Mouse (Mus musculus) spleen, postnatal 10 days (tissue): Measurements from ENCODE around the gene Themis2.
A peak's percentile ranks its signal among the peaks of the same experiment; 100 is the strongest.

Source experiments
- DNase-seq, 2 experiments: peaks; one replicate each; pipeline ENCODE4 v3.0.0; 2021 to 2022; ENCODE audit warnings: low spot score in 2 of 2

Themis2 gene

DNA sequence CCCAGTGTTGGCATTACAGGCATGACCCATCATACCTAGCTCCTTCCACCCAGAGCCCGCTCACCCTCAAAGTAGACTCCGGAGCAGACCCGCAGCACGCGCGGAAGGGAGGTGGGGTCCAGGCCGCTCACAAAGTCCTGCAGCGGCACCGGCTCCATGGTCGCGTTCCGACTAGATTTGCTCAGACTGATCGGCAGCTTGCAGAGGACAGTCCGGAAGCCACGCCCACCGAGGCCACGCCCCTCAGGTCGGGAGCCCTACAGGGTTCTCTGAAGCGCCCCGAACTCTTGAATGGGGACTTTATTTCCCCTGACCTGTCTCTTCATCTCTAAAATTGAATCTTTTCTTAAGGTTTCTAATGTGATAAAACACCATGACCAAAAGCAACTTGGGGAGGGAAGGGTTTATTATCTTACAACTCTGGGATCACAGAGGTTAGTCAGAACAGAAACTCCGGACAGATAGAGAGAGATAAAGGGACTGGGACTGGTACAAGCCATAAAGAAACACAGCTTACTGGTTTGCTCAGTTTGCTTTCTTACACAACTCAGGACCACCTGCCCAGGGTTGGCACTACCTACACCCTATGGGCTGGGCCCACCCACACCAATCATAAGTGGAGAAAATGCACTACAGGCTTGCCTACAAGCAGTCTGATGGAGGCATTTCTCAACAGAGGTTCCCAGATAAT is at the start of gene Themis2:
Gene Themis2, minus strand, starts transcription at position 192 of the 691 bp plus-strand sequence.
- DNase-seq: peak; percentile 92 to 97

DNA sequence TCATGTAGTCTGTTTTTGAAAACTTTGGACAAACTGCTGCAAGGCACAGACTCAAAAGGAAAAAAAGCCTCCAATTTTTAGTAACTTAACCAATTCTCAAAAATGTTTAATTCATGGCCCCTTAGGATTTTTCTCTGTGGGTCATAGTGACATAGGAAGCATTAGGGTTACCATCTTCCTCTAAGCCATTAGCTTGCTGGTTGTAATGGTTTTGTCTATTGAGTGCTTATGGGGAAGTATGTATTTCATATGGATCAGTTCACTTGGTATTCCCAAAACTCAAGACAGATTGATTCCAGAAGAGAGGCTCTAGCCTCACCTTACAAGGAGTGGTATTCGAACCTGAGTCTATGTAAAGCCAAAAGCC is 47.5 kb upstream of the Themis2 start:
- DNase-seq: no peak

DNA sequence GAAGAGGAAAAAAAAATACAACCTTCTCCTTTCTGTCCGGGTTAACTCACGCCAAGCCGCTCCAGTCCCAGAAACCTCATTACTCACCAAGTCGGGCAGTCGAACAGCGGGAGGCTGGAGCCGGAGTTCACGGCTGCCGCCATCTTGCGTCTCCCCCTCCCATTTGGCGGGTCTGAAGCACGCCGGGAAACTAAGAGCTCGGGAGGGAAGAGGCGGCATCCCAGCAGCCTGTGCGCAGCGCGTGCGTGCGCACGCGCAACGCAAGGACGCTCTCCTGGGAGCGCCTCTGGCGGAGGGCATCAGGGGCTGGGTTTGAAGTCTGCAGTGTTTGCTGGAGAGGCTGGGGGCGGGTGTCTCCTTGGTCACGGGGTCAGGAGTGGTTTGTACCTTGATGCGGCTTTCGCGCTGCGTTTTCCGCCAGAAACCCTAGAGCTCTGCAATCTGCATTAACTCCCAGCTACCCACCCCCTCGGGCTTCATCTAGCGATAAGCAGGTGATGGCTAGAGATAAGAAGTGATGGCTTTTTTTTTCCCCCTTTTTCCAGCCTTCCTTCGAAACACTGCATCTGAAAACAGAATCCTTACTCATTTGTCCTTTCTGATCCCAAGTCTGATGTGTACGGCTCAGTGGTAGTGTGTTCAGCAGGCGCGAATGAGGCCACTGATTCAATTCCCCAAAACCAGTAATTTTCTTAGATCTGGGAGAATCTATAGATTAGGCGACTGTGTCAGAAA is 47.0 kb upstream of the Themis2 start, which contains the start of gene Ppp1r8:
Gene Ppp1r8, minus strand, starts transcription at position 200 of the 735 bp plus-strand sequence.
- peak; percentile 74 to 87 for DNase-seq

DNA sequence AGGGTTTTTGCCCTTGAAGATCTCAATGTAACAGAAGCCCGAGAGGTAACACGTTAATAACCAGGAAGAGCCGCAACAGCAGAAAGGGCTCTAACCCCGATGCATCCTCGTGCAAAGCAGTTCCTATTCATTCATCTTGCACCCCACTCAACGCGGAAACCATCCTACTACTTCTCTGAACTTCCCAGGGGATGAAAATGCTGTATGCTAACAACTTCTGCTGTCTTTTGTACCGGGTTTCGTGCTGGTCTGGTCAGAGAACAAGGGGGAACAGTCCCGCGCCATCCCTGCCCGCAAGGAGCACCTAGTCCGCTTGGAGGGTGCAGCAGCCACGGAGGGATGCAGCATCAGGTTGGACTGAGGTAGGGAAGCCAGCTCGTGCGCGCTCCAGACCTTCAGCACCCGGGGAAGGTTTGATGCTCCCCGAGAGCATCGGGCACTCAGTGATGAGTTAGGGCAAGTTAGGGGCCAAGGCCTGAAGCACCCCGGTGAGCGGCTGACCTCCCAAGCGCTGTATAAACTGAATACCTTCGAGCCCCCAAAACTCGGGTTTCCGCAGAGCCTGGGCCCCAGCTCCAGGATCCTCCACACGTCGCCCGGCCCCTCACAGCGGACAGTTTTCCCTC is 46.2 kb upstream of the Themis2 start:
- DNase-seq: peak; percentile 54 to 59

DNA sequence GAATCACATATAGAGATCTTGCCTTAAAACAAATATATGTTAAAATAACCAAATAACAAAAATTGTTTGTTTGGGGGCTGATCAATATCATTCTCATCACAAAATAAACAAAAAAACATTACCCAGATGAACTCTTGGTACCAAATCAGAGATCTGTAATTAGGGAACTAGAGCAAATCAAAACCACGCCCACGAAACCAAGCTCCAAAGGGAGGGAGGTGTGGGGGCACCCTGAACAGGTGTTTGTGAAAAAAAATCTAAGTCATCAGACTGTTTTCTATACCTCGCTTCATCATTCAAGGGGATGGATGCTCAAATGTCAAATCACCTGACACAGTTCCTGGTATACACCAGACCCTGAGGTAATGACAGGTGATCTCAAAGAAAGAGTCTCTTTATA is 45.3 kb upstream of the Themis2 start:
- no peak for DNase-seq

DNA sequence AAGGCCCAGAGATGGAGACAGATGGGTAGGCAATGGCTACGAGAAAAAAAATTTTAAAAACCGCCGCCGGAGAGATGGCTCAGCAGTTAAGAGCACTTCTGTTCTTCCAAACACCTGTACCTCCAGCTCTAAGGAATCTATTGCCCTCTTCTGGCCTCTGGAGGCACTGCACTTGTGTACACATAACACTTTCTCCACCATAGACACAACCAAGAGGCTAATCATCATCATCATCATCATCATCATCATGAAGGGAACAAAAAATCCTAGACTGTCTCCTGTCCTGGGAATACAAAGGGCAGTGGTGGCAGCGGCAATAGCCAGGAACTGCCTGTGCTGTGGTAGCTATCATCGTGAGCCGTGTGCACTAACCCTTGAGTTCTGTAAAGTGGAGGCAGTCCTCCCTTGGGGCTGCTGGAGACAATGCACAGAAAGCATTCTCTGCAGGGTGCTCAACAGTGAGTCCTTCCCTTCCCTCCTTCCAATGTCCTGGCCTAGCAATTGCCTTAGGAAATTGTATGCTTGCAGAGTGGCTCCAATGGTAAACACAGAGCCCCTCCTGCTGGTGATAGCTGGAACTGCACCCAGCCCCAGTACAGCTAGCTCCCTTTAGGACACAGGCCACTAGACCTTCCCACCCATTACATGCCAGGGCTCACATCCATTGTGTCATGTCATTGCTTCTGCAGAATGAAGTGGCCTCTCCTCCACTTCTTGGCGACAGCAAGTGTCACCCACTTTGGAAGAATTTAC is 27.6 kb upstream of the Themis2 start:
- peak; percentile 89 to 91 for DNase-seq

DNA sequence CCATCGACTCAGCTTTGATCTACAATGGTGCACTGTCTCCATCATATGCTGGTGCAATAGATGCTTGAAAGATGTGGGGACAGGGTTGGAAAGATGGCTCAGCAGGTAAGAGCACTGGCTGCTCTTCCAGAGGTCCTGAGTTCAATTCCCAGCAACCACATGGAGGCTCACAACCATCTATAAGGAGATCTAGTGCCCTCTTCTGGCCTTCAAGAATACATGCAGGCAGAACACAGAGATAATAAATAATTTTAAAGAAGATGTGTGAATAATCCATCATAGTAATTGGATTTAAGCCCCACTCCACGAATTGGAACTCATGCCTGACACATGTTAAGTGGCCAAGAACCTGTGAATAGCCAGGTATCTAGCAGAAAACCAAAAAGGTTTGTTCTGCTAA is 22.3 kb upstream of the Themis2 start:
- no peak for DNase-seq

DNA sequence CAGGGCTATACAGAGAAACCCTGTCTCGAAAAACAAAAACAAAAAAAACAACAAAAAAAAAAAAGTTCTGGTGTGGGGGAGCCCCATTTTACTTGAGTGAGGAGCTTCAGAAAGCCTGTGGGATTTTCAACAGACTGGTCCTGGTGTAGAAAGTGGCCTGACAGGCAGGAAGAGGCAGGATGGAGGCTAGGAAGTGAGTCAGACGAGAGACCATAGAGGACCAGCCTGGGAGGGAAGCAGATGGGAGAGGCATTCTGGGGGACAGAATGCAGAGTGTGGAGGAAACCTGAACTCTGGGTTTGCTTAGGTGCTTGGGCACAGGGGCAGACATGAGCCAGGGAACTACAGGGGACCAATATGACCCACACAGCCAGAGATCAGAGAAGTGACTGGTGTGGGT is 20.7 kb upstream of the Themis2 start:
- DNase-seq: no peak

DNA sequence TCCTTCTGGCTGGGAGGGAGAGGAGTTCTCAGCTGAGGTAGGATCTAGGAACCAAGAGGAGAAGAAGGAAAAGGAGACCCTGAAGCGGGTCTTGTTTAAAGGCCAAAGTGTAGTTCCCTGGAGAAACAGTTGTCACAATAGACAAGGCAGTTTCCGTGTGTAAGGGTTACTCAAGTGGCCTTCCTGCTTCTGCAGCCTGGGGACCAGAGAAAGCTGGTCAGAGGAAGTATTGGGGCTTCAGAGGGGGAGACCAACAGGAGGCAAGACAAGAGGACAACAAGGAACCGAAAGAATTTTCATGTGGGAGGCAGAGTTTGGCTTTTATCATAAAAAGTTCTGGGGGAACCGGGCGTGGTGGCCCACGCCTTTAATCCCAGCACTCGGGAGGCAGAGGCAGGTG is 20.2 kb upstream of the Themis2 start:
- no peak for DNase-seq

DNA sequence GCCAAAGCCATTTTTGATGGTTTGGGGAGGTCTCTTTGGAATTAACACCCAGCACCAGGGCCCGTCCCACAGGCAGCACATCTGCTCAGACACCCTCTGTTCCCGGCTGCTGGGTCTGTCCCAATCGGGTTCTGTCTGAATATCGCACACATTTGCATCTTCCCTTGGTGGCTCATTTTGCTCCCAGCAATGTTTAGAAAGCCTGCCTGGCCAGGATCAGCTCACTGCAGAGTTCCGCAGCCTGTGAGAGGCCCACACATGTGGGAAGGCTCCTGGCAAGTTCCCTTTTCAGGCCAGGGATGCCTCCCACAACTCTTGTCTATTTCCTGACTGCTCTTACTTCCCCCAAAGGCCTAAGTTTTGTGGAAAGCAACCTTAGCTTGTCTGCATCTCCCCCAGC is 13.4 kb upstream of the Themis2 start:
- no peak for DNase-seq

DNA sequence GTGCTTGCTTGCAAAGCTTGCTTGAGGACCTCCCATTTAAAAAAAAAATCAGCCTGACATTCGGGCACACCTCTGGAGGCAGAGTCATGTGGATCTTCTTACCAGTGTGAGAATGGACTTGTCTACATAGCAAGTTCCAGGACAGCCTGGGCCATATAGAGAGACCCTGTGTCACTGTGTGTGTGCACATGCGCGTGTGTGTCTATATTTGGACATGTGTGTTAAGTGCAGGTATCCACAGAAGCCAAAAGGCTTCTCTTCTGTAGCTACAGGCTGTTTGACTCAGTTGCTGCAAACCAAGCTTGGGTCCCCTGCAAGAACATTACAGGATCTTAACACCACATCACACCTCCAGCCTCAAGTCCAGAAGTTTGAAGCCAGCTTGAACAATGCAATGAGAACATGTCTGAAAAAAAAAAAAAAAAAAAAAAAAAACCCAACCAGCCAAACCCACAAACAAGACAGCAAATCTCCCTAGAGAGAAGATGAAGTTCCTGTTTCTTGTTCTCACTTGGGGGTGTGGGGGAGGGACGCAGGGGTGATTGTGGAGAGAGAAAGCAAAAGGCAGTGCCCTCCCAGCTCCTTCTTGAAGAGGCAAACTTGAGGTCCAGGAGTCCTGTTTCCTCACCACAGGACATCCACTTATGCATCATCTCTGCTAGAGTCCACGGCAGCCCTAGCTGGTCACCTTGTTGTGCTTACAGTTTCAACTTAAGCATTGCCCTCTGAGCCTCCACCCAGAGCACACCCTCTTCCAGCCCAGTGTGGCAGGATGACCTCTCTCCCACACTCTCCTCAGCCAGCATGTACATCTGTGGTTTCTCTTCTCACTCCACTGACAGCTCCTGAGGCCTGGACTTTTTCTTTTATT is 11.8 kb upstream of the Themis2 start:
- peak in 1 of 2 experiments; percentile 75 for DNase-seq

DNA sequence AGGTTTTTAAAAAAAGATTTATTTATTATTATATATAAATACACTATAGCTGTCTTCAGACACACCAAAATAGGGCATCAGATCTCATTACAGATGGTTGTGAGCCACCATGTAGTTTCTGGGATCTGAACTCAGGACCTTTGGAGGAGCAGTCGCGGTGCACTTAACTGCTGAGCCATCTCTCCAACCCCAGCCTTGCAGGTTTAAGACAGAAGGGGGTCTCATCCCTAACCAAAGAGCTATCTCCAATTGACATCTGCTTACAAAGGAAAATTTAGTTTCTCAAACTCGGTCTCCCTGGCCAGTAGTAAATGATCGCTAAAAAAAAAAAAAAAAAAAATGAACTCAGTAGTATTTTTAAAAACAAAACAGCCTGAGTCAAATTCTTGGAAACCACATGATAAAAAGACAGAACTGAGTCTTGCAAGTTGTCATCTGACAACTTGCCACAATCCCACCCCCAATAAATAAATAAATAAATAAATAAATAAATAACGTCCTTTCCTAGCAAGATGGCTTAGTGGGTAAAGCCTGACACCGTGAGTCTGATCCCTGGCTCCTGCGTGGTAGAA is 10.5 kb upstream of the Themis2 start:
- DNase-seq: no peak

DNA sequence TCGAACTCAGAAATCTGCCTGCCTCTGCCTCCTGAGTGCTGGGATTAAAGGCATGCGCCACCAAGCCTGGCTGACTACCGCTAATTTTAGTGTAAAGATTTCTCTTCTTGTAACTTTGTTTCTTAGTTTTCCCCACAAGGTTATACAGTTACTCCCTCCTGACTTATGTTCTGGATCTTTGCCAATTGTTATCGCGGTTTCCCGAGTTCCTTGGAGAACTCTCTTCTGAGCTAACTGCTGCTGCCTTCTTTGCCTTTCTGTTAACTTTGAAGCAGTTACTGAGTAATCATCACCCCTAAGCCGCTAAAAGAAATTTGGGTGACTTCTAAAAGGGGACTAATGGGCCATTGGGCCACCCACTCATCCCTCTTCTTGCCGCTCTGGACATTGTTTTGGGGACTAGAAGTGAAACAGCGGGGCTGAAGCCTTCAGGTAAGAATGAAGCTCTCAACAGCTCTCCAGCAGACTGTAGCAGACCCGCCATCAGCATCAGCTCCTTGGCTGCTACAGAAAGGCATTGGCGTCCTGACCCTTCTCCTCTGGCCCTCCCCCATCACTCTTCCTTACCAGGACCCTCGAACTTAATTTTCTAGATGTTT is 9.5 kb upstream of the Themis2 start:
- DNase-seq: no peak

DNA sequence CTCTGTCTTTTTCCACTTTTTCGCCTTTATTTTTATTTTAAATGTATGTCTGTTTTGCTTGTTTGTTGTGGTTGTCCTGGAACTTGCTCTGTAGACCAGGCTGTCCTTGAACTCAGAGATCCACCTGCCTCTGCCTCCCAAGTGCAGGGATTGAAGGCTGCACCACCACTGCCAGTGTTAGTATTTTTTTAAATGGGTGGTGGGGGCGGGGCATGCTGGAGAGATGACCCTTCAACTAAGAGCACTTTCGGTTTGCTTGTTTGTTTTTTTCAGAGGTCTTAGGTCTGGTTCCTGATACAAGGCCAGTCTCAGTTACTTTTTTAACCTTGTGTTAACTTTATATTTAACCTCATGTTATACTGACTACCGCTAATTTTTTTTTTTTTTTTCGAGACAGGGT is 9.0 kb upstream of the Themis2 start:
- peak in 1 of 2 experiments; percentile 45 for DNase-seq

DNA sequence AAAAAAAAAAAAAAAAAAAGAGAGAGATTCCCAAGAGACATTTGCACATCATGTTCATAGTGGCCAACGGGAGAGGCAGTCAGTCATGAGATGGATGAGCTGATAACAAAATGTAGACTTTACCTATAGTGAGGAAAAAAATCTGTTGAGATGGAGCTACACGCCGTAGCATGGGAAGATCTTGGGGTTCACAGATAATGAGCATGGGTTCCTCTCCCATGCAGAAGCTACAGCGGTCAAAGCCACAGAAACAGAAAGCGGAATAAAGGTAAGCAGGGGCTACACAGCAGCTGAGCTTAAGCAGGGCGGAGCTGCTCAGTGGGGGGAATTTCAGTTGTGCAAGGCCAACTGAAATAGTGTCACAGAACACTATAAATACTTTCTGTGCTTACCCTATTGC is 8.1 kb upstream of the Themis2 start:
- DNase-seq: peak in 1 of 2 experiments; percentile 44

DNA sequence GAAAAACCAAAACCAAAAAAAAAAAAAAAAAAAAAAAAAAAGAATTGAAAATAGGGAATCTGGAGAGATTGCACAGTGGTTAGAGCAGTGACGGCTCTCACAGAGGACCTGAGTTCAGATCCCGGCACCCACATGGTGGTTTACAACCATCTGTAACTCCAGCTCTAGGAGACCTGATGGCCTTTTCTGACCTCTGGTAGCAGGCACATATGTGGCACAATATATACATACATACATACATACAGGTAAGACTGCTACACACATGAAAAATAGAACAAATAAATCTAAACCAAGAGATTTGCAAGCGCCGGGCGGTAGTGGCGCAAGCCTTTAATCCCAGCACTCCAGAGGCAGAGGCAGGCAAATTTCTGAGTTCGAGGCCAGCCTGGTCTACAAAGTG is 7.7 kb upstream of the Themis2 start:
- DNase-seq: no peak

DNA sequence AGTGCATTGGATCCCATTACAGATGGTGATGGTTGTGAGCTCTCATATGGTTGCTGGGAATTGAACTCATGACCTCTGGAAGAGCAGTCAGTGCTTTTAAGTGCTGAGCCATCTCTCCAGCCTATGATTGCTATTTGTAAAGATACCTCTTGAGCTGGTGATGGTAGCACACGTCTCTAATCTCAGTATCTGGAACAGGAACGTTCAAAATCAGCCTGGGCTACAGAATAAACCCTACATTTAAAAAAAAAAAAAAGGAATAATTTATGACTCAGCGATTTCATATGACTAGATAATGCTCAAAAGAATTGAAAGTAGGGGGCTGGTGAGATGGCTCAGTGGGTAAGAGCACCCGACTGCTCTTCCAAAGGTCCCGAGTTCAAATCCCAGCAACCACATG is 7.0 kb upstream of the Themis2 start:
- no peak for DNase-seq

DNA sequence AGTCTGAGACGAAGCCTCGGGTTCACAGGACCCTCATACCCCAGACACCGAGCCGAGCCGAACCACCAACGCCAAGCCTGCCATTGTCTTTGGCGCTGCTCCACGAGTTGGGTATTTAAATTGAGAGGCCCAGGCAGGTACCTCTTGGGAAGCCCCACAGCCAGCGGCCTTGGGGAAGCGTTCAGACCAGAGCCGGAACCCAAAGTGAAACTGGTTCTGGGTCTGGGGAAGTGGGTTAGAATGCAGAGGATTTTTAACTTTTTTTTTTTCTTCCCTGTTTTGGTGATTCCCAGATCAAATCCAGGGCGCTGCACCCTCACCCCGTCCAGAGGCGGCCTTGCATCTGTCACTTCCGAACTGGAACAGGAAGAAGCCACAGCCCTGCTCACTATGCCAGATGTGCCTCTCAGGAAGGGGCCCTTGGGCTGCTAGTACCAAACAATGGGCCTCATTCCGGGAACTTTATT is 6.0 kb upstream of the Themis2 start:
- DNase-seq: peak; percentile 51 to 58

DNA sequence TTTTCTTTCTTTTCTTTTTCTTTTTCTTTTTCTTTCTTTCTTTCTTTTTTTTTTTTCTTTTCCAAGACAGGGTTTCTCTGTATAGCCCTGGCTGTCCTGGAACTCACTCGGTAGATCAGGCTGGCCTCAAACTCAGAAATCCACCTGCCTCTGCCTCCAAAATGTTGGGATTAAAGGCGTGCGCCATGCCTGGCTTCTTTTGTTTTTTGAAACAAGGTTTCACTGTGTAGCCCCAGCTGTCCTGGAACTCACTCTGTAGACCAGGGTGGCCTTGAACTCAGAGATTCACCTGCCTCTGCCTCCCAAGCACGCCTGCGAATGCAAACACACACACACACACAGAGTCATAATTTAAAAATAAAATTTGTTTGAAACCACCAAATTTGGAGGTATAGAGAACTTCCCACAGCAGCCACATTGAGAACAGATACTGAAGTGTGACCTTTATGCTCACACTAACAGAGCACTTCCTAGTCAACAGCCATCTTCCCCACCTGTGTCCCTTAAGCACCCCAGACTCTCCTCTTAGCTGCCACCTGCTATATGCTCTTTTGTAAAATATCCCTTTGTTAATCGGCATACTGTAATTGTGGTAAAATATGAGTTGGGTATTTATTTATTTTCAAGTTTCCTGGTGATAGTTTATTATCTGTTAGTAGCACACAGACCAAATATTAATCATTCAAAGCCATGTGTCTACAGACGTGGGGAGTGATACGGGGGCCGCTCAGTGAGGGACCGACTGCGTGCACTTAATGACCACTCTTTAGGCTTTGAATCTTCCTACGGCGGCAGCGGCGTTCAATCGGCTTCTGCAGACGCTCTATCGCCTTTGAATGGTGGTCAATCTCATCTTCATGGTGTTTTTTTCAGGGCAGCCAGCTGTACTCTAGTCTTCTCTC is 5.2 kb upstream of the Themis2 start:
- no peak for DNase-seq
